Mouse (Mus musculus): Measurements from ENCODE around the gene Rapgef4.

DNA sequence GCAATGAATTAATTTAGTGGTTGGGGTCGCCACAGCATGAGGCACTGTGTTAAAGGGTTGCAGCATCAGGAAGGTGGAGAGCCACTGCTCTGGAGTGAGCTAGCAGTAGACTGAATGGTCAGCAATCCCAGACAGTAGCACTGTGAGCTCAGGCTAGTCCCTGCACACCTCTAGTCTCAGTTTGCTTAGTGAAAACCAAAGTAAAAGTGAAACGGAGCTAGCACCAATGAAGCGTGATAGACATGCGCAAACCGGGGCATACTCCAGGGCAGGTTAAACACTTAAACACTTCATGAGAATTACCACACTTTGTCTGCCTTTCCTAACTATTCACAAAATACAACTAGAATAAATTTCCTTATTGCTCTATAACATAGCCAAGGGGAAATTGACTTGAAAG lies 190.2 kb downstream of the Rapgef4 start:
- TF ChIP-seq CTCF (IDR thresholded peaks at IDR 0.05; ENCODE audit: insufficient read depth, low read depth, low read length) (no peak), POLR2A (IDR thresholded peaks at IDR 0.05; ENCODE audit: insufficient read depth, low read depth, low read length) (no peak)

Measured in olfactory bulb, adult 2 months (tissue).